Mouse (Mus musculus) hindbrain, embryonic 13.5 days (tissue): Measurements from ENCODE around the gene Tbccd1. TPM values are rescaled to one million over a fixed set of nuclear protein-coding genes. Genes with fewer than 3 reads are reported as not detected.

Source experiments
- ATAC-seq: fragments of 200-750 bp; cut with Nextera tagmentation; 2 replicates; pipeline ENCODE4 v1.8.0; 2017; ENCODE audit warnings: moderate TSS enrichment; ENCODE audit not compliant: low FRiP score
- H3K27ac ChIP-seq: fragments of 300-500 bp; sonication (generic); 2 replicates; pipeline ENCODE4 v1.5.1; 2015; ENCODE audit warnings: inconsistent platforms, mild to moderate bottlenecking, moderate library complexity
- H3K27me3 ChIP-seq: fragments of 300-500 bp; sonication (generic); 2 replicates; pipeline ENCODE4 v1.6.1; 2015; ENCODE audit warnings: mild to moderate bottlenecking, inconsistent platforms
- H3K36me3 ChIP-seq: fragments of 300-500 bp; sonication (generic); 2 replicates; pipeline ENCODE4 v1.6.1; 2015; ENCODE audit warnings: mild to moderate bottlenecking, inconsistent platforms
- H3K4me1 ChIP-seq: fragments of 300-500 bp; sonication (generic); replicated peaks from 2 replicates; pipeline ENCODE4 v1.6.1; 2015; ENCODE audit warnings: inconsistent platforms
- H3K4me2 ChIP-seq: fragments of 300-500 bp; sonication (generic); 2 replicates; pipeline ENCODE4 v1.6.1; 2015; ENCODE audit warnings: inconsistent platforms, mild to moderate bottlenecking, moderate library complexity
- H3K4me3 ChIP-seq: fragments of 300-500 bp; sonication (generic); 2 replicates; pipeline ENCODE4 v1.5.1; 2015; ENCODE audit warnings: mild to moderate bottlenecking, inconsistent platforms
- H3K9ac ChIP-seq: fragments of 300-500 bp; sonication (generic); 2 replicates; pipeline ENCODE4 v1.6.1; 2015; ENCODE audit warnings: mild to moderate bottlenecking, inconsistent platforms
- H3K9me3 ChIP-seq: fragments of 300-500 bp; sonication (generic); 2 replicates; pipeline ENCODE4 v1.6.1; 2016; ENCODE audit warnings: inconsistent platforms
- WGBS: fragments of 180-500 bp; shearing (Covaris S2); methylation state at CpG from one replicate; pipeline ENCODE4 v1.1.7; 2015; 5-methylcytosine and 5-hydroxymethylcytosine counted together
- polyA plus RNA-seq: library from polyadenylated mRNA; unstranded; fragments of >200 nt; fragmentation: Nextera tagmentation; extraction: Ambion mirVana; gene quantifications from 2 replicates; pipeline ENCODE4 v1.2.1, GENCODE M21; 2015

Gene Tbccd1
- polyA plus RNA-seq, 1 experiment from 2014 or later, result 23.5 TPM

GRCm38 (mm10) chr16:22766738-22767211 lies 90.7 kb downstream of the Tbccd1 start:
- WGBS, result 74% methylated on average over 16 of the region's 16 CpGs
- H3K27ac ChIP-seq, result no peak overlapping the region
- no peaks in the 10 kb centered on the region for H3K4me1 ChIP-seq
- no peak overlapping the region for H3K9ac ChIP-seq
- H3K27me3 ChIP-seq, result no peaks in the 10 kb centered on the region
- H3K4me2 ChIP-seq, result no peak overlapping the region
- no peaks in the 10 kb centered on the region for H3K9me3 ChIP-seq
- no peaks in the 10 kb centered on the region for H3K36me3 ChIP-seq
- no peak for ATAC-seq
- H3K4me3 ChIP-seq, result no peak overlapping the region

- Histone ChIP-seq H3K4me1 (no peaks in the 10 kb centered on the region), H3K27ac (no peak overlapping the region), H3K9ac (no peak overlapping the region), H3K4me2 (no peak overlapping the region), H3K27me3 (no peaks in the 10 kb centered on the region), H3K36me3 (no peaks in the 10 kb centered on the region), H3K9me3 (peaks cover 2% of the 10 kb centered on the region; the same call in 1 of the 2 replicates), H3K4me3 (no peak overlapping the region)
- 90% methylated on average over 7 of the region's 7 CpGs for WGBS
- ATAC-seq, result no peak
These were observed 91.9 kb downstream of the Tbccd1 start for GRCm38 (mm10) chr16:22765531-22765930.

Other genes starting within 250 kb of the Tbccd1 start
- 0.80 and 0.84 TPM in 2 replicates for gene Dgkg, start 200.4 kb downstream of the Tbccd1 start, polyA plus RNA-seq
- not detected in 2 replicates for gene Crygs, start 46.1 kb downstream of the Tbccd1 start, polyA plus RNA-seq
- 98.9 and 101 TPM in 2 replicates for gene Dnajb11, start 176 bp upstream of the Tbccd1 start, polyA plus RNA-seq
- 0.23 TPM in 1 of 2 replicates, not detected in the other for gene Ahsg, start 33.6 kb upstream of the Tbccd1 start, polyA plus RNA-seq
- gene Fetub, start 60.7 kb upstream of the Tbccd1 start, polyA plus RNA-seq, result not detected in 2 replicates
- gene Hrg, start 93.4 kb upstream of the Tbccd1 start, polyA plus RNA-seq, result 0.22 TPM in 1 of 2 replicates, not detected in the other
- 0.16 TPM in 1 of 2 replicates, not detected in the other for gene Kng2, start 171.8 kb upstream of the Tbccd1 start, polyA plus RNA-seq
- 0.14 TPM in 1 of 2 replicates, not detected in the other for gene Kng1, start 200.2 kb upstream of the Tbccd1 start, polyA plus RNA-seq
- gene Eif4a2, start 249.8 kb upstream of the Tbccd1 start, polyA plus RNA-seq, result 315 and 322 TPM in 2 replicates